Mouse (Mus musculus) pancreas, adult 10 weeks (tissue): ENCODE results near the gene Traf2. TPM values are rescaled to one million over a fixed set of nuclear protein-coding genes. Genes with fewer than 3 reads are reported as not detected.

Experiments
- polyA plus RNA-seq: library from polyadenylated mRNA; stranded (reverse); fragments of 350-450 nt; fragmentation: Illumina TruSeq; extraction: RNeasy Lipid Tissue Mini Kit (QIAGEN cat#74804); gene quantifications from one replicate; pipeline ENCODE4 v1.2.3, GENCODE M21; 2015; ENCODE audit warnings: low read depth, low replicate concordance; ENCODE audit not compliant: insufficient read depth

Traf2 gene
- polyA plus RNA-seq, result 5.1 TPM

GRCm38 (mm10) chr2:25546811-25547491 is at the start of gene Traf2:
TSS of gene Traf2 (minus strand) at chr2:25546940.

GRCm38 (mm10) chr2:25581294-25581864 is 34.6 kb upstream of the Traf2 start, which contains the start of gene Ajm1:
TSS of gene Ajm1 (minus strand) at chr2:25581757.

GRCm38 (mm10) chr2:25574579-25575431 is 28.1 kb upstream of the Traf2 start, which contains the start of the genes Mamdc4 and Phpt1:
TSS of gene Mamdc4 (minus strand) at chr2:25574845.
TSS of gene Phpt1 (minus strand) at chr2:25575224.

GRCm38 (mm10) chr2:25557221-25557963 is 10.7 kb upstream of the Traf2 start, which contains the start of gene Edf1:
TSS of gene Edf1 (plus strand) at chr2:25557847.

GRCm38 (mm10) chr2:25501593-25502486 is 44.9 kb downstream of the Traf2 start, which contains the start of gene C8g:
TSS of gene C8g (minus strand) at chr2:25501719.

GRCm38 (mm10) chr2:25500576-25501405 is 45.9 kb downstream of the Traf2 start, which contains the start of gene Fbxw5:
TSS of gene Fbxw5 (plus strand) at chr2:25500750.

GRCm38 (mm10) chr2:25493476-25493961 is 53.2 kb downstream of the Traf2 start, which contains the start of gene Lcn12:
TSS of gene Lcn12 (minus strand) at chr2:25493911.

GRCm38 (mm10) chr2:25469969-25470368 is 76.8 kb downstream of the Traf2 start, which contains the start of gene Ptgds:
TSS of gene Ptgds (minus strand) at chr2:25470046.

Other genes starting within 250 kb of the Traf2 start
- gene Grin1, start 227.8 kb downstream of the Traf2 start, polyA plus RNA-seq, result 1.8 TPM
- 12.2 TPM for gene Man1b1, start 214.6 kb downstream of the Traf2 start, polyA plus RNA-seq
- 24.6 TPM for gene Dpp7, start 190.6 kb downstream of the Traf2 start, polyA plus RNA-seq
- gene Uap1l1, start 181.3 kb downstream of the Traf2 start, polyA plus RNA-seq, result 18.7 TPM
- not detected for gene Sapcd2, start 174.6 kb downstream of the Traf2 start, polyA plus RNA-seq
- gene Entpd2, start 151.1 kb downstream of the Traf2 start, polyA plus RNA-seq, result 16.2 TPM
- gene Npdc1, start 147.6 kb downstream of the Traf2 start, polyA plus RNA-seq, result 96.2 TPM
- gene Fut7, start 123.7 kb downstream of the Traf2 start, polyA plus RNA-seq, result not detected
- 12.8 TPM for gene Abca2, start 118.2 kb downstream of the Traf2 start, polyA plus RNA-seq
- not detected for gene Clic3, start 90.1 kb downstream of the Traf2 start, polyA plus RNA-seq
- 43.3 TPM for gene Paxx, start 85.8 kb downstream of the Traf2 start, polyA plus RNA-seq
- 2.9 TPM for gene Ptgds, start 76.9 kb downstream of the Traf2 start, polyA plus RNA-seq
- gene Lcn12, start 53.0 kb downstream of the Traf2 start, polyA plus RNA-seq, result not detected
- 26.2 TPM for gene Fbxw5, start 46.2 kb downstream of the Traf2 start, polyA plus RNA-seq
- gene C8g, start 45.2 kb downstream of the Traf2 start, polyA plus RNA-seq, result 1.0 TPM
- 66.9 TPM for gene Edf1, start 10.9 kb upstream of the Traf2 start, polyA plus RNA-seq
- 2.6 TPM for gene Mamdc4, start 27.9 kb upstream of the Traf2 start, polyA plus RNA-seq
- 9.9 TPM for gene Phpt1, start 28.3 kb upstream of the Traf2 start, polyA plus RNA-seq
- 0.63 TPM for gene Ajm1, start 34.8 kb upstream of the Traf2 start, polyA plus RNA-seq
- 52.4 TPM for gene Rabl6, start 61.6 kb upstream of the Traf2 start, polyA plus RNA-seq
- not detected for gene Ccdc183, start 70.7 kb upstream of the Traf2 start, polyA plus RNA-seq
- gene Tmem141, start 75.1 kb upstream of the Traf2 start, polyA plus RNA-seq, result 9.0 TPM
- 9.0 TPM for gene Fcna, start 81.1 kb upstream of the Traf2 start, polyA plus RNA-seq
- not detected for gene Lcn8, start 106.2 kb upstream of the Traf2 start, polyA plus RNA-seq
- not detected for gene Lcn5, start 111.0 kb upstream of the Traf2 start, polyA plus RNA-seq
- not detected for gene Lcn6, start 129.8 kb upstream of the Traf2 start, polyA plus RNA-seq
- gene Lcn10, start 135.8 kb upstream of the Traf2 start, polyA plus RNA-seq, result not detected
- gene Obp2a, start 153.1 kb upstream of the Traf2 start, polyA plus RNA-seq, result not detected
- 5.2 TPM for gene Bmyc, start 159.8 kb upstream of the Traf2 start, polyA plus RNA-seq
- gene Obp2b, start 190.1 kb upstream of the Traf2 start, polyA plus RNA-seq, result not detected
- gene Lcn3, start 218.6 kb upstream of the Traf2 start, polyA plus RNA-seq, result not detected
- gene Lcn11, start 230.1 kb upstream of the Traf2 start, polyA plus RNA-seq, result not detected
- gene Gm13539, start 235.3 kb upstream of the Traf2 start, polyA plus RNA-seq, result not detected